Mouse (Mus musculus) lung, postnatal 0 days (tissue): ENCODE results near the gene Styx.

Experiments
- CTCF ChIP-seq: IDR thresholded peaks from 2 replicates; pipeline ENCODE4 v1.5.1; 2016; ENCODE audit warnings: antibody characterized with exemption, mild to moderate bottlenecking
- EP300 ChIP-seq: IDR thresholded peaks from 2 replicates; pipeline ENCODE4 v1.6.1; 2016; ENCODE audit warnings: antibody characterized with exemption, mild to moderate bottlenecking, control low read depth

GRCm38 (mm10) chr14:45321622-45322021 lies 29.3 kb upstream of the Styx start:
- TF ChIP-seq CTCF (no peak), EP300 (no peak)
